Mouse (Mus musculus) C2C12 (cell line): Measurements from ENCODE around the gene Phf10. TPM values are rescaled to one million over a fixed set of nuclear protein-coding genes. Genes with fewer than 3 reads are reported as not detected.
A peak's percentile ranks its signal among the peaks of the same experiment; 100 is the strongest.
"Not testable (repeated sequence)": the region's sequence is repeated elsewhere in the genome, so short reads cannot be mapped to it uniquely, and the experiment has no call there.

Experiments used
- H3K27me3 ChIP-seq: one replicate; pipeline ENCODE4 v1.6.1; 2011; ENCODE audit not compliant: control insufficient read depth, insufficient read depth, insufficient read length
- H3K36me3 ChIP-seq: one replicate; pipeline ENCODE4 v1.6.1; 2011; ENCODE audit not compliant: control insufficient read depth, insufficient read depth
- H3K4me3 ChIP-seq: one replicate; pipeline ENCODE4 v1.5.1; 2011; ENCODE audit warnings: mild to moderate bottlenecking, control low read depth; ENCODE audit not compliant: poor library complexity, insufficient read depth, severe bottlenecking
- H3K79me2 ChIP-seq: one replicate; pipeline ENCODE4 v1.6.1; 2011; ENCODE audit not compliant: control insufficient read depth, insufficient read depth
- H3K79me3 ChIP-seq: one replicate; pipeline ENCODE4 v1.6.1; 2011; ENCODE audit warnings: low read depth, control low read depth
- H3ac ChIP-seq: one replicate; pipeline ENCODE3; 2011; ENCODE audit warnings: low read depth; ENCODE audit not compliant: control insufficient read depth, insufficient read length
- CEBPB ChIP-seq: IDR thresholded peaks from one replicate; pipeline ENCODE4 v1.6.1; 2011; ENCODE audit warnings: low read depth, mild to moderate bottlenecking, control low read depth, moderate library complexity
- CTCF ChIP-seq: IDR thresholded peaks from one replicate; pipeline ENCODE4 v1.5.1; 2011; ENCODE audit not compliant: control insufficient read depth, insufficient read depth, insufficient read length
- FOSL1 ChIP-seq: IDR thresholded peaks from one replicate; pipeline ENCODE4 v1.8.0; 2011; ENCODE audit warnings: mild to moderate bottlenecking, low read length; ENCODE audit not compliant: poor library complexity, insufficient read depth, severe bottlenecking
- MAX ChIP-seq: IDR thresholded peaks from one replicate; pipeline ENCODE4 v1.6.1; 2011; ENCODE audit warnings: mild to moderate bottlenecking, control low read depth
- MYOD1 ChIP-seq: IDR thresholded peaks from one replicate; pipeline ENCODE4 v1.6.1; 2011; ENCODE audit warnings: low read depth; ENCODE audit not compliant: control insufficient read depth, insufficient read length
- MYOG ChIP-seq: IDR thresholded peaks from one replicate; pipeline ENCODE4 v1.6.1; 2011; ENCODE audit not compliant: control insufficient read depth, insufficient read length; ENCODE audit errors: extremely low read depth
- USF1 ChIP-seq: IDR thresholded peaks from one replicate; pipeline ENCODE4 v1.6.1; 2011; ENCODE audit warnings: low read depth, mild to moderate bottlenecking, control low read depth, moderate library complexity
- polyA plus RNA-seq: library from polyadenylated mRNA; unstranded; fragments of >200 nt; fragmentation: generic; extraction: Trizol; gene quantifications from one replicate; pipeline ENCODE4 v1.2.1, GENCODE M21; 2012; ENCODE audit warnings: missing spikeins

The Phf10 gene
- polyA plus RNA-seq, 1 experiment, result 69.4 TPM

DNA sequence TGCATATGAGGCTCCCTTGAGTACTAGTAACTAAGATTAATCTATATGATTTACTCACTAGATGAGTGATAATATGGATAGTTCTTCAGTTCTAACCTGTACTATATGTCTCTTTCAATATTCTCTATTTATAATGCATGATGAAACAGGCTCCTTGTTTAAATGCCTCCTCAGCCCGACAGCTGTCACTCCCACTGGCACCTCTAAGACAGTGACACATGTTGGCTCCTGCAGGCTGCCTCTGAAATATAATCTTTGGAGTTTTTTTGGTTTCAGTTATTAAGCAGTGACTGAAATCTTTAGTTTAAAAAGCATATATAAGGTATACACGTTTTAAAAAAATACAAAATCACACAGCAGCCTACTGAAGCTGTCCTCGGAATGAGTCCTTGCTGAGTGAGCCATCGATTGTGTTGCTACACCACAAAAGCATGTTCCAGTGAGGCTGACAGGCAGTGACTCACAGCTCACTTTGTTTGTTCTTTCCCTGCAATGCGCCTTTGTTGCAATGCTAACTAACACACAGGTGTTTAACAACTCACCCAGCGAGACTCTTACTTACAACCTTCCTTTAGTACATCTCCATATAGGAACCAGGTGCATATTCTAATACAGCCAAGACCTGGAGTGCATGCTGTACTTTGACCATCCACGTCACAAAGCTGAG is 11.8 kb downstream of the Phf10 start:
- Histone ChIP-seq H3K79me3 (peaks cover 12% of the 10 kb centered on the region), H3K79me2 (peaks cover 16% of the 10 kb centered on the region), H3K4me3 (no peak overlapping the region), H3K27me3 (no peaks in the 10 kb centered on the region), H3K36me3 (peaks cover 89% of the 10 kb centered on the region), H3ac (no peak overlapping the region)
- no peak for TF ChIP-seq USF1
- no peak for TF ChIP-seq MYOG
- no peak for TF ChIP-seq FOSL1
- TF ChIP-seq CEBPB, result no peak
- TF ChIP-seq CTCF, result no peak
- TF ChIP-seq MAX, result no peak
- no peak for TF ChIP-seq MYOD1

DNA sequence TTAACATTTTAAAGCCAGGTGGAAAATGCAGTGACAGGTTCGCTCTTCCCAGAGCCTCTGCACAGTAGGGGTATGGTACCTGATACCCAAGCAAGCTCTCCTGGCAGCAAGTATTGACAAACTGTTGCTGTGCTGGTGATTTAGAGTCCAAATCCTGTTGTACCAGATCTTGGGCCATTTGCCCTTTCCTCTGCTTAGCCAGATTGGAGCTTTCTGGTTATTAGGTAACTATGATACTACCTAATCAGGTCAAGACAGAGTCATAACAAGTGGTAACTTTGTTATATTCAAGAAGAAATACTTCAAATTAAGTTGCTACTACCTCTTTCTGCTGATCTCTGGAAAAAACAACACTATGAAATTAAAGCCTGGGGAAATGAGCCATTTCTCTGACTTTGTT is 16.5 kb downstream of the Phf10 start:
- Histone ChIP-seq H3K79me2 (peaks cover 28% of the 10 kb centered on the region), H3K27me3 (no peaks in the 10 kb centered on the region), H3K79me3 (peaks cover 18% of the 10 kb centered on the region), H3ac (no peak overlapping the region), H3K36me3 (peaks cover 47% of the 10 kb centered on the region), H3K4me3 (no peak overlapping the region)
- TF ChIP-seq CEBPB, result no peak
- no peak for TF ChIP-seq MYOD1
- no peak for TF ChIP-seq MAX
- TF ChIP-seq CTCF, result no peak
- TF ChIP-seq FOSL1, result no peak

DNA sequence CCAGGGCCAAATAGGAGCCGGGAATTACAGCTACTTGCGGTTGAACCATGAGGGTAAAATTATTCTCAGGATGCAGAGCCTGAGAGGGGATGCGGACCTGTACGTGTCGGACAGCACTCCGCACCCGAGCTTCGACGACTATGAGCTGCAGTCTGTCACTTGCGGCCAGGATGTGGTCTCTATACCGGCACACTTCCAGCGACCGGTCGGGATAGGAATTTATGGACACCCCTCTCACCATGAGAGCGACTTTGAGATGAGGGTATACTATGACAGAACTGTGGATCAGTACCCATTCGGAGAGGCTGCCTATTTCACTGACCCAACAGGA is 17.4 kb downstream of the Phf10 start:
- Histone ChIP-seq H3ac (peak overlapping the region; percentile 96), H3K27me3 (no peaks in the 10 kb centered on the region), H3K4me3 (peak overlapping the region; percentile 75), H3K79me3 (peaks cover 18% of the 10 kb centered on the region), H3K79me2 (peaks cover 28% of the 10 kb centered on the region), H3K36me3 (peaks cover 38% of the 10 kb centered on the region)
- TF ChIP-seq MYOG (no peak), CEBPB (no peak), CTCF (no peak), FOSL1 (no peak), USF1 (no peak), MYOD1 (no peak), MAX (no peak)

DNA sequence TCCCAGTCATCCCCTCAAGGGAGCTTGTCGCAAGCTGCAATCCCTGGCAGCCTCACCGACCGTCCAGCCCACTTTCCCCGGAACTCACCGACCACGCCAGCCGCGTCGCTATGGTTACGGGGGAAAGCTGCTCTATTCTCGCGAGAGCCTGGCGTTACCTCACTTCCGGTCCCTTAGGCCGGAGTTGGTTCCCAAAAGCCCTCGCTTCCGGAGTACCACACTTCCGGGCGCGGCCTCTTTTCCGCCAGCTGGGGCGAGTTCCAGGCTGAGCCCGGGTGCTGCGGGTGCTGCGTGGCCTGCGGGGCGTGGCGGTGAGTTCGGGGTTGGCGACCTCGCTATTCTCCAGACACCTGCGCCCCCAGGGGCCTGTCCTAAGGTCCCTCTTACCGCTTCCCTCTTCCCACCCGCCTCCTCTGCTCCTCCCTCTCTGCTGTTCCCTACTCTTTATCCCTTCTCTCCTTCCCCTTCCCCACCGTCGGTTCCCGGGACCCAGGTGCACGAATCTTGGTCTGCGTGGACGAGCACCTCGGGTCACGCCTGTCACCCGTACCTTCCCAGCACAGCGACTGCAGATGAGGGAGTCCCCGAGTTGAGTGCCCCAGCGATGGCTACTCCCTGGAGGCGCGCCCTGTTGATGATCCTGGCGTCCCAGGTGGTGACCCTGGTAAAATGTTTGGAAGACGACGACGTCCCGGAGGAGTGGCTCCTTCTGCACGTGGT is 17.9 kb downstream of the Phf10 start, which contains the start of the genes Wdr27 and 1600012H06Rik:
Wdr27 (minus strand) TSS at position 150 of the 720 bp plus-strand sequence.
1600012H06Rik (plus strand) TSS at position 176 of the 720 bp plus-strand sequence.
- no peak for TF ChIP-seq FOSL1
- no peak for TF ChIP-seq USF1
- TF ChIP-seq CEBPB, result peak; percentile 2
- TF ChIP-seq CTCF, result no peak
- TF ChIP-seq MYOG, result no peak
- peak; percentile 65 for TF ChIP-seq MAX
- no peak for TF ChIP-seq MYOD1
- H3K36me3 ChIP-seq, result peaks cover 33% of the 10 kb centered on the region
- peaks cover 18% of the 10 kb centered on the region for H3K79me3 ChIP-seq
- no peaks in the 10 kb centered on the region for H3K27me3 ChIP-seq
- H3K4me3 ChIP-seq, result peak within 1 kb of the TSS; percentile 75
- H3K79me2 ChIP-seq, result peaks cover 28% of the 10 kb centered on the region
- peak within 1 kb of the TSS; percentile 96 for H3ac ChIP-seq

DNA sequence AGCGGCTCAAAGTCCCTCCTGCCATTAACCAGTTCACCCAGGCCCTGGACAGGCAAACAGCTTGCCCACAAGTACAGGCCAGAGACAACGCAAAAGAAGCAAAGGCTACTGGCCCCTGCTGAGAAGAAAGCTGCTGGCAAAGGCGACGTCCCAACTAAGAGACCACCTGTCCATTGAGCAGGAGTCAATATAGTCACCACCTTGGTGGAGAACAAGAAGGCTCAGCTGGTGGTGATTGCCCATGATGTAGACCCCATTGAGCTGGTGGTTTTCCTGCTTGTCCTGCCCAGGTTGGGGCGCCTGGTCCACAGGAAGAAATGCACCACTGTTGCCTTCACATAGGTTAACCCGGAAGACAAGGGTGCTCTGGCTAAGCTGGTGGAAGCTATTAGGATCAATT is 18.9 kb downstream of the Phf10 start:
- H3K4me3 ChIP-seq, H3ac ChIP-seq, H3K27me3 ChIP-seq: not testable (repeated sequence)
- H3K36me3 ChIP-seq, result peaks cover 29% of the 10 kb centered on the region
- peaks cover 28% of the 10 kb centered on the region for H3K79me2 ChIP-seq
- peaks cover 18% of the 10 kb centered on the region for H3K79me3 ChIP-seq
